In the genomic region with DNA sequence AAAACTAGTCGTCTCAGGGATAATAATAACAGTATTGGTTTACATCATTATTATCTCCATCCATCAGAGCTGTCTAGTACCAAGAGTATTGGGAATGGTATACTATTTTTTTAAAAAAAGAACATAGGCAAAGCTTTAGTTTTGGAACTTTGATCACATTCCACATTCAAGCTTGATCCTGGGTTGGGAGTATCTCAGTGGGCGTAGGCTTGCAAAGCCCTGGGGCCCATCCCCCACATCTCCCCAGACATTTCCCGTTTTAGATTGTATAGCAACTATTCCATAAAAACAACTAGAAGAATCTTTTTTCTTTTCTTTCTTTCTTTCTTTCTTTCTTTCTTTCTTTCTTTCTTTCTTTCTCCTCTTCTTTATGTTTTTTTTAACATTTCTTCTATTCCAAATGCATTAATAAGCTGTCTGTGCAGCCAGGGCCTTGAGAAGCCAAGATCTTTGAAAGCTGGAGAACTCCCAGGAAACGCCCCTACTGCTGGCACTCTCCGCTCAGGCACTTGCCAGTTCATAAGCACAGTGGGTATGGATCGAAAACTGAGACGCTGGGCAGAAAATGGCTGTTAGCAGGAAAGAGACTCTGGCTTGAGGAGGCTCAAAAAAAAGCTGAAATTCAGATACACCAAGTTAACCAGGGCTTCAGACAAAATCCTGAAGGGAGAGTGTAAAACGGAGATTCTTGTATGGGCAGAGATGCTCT, we compare ENCODE assay signal across 14 mouse cellular contexts. TPM values are rescaled to one million over a fixed set of nuclear protein-coding genes. Genes with fewer than 3 reads are reported as not detected.
A peak's percentile ranks its signal among the peaks of the same experiment; 100 is the strongest.
DNase-seq lines count a peak whose midpoint lies in the region; TF ChIP-seq lines count a peak whose summit lies in the region.
"Had no signal": no experiment of that assay in that cellular context is flagged by ENCODE, and none has a peak within 500 bp of the region (broad histone marks: within the 10 kb centered on the region; RNA-seq: fewer than 3 reads in every experiment).

No protein-coding gene starts in this region.

- TF ChIP-seq CTCF in left cerebral cortex, adult 2 months (IDR thresholded peaks at IDR 0.05): no peak
- TF ChIP-seq CTCF in brain, embryonic 14.5 days (IDR thresholded peaks at IDR 0.05; ENCODE audit: borderline replicate concordance, extremely low read depth, insufficient read depth, insufficient read length): no peak

- no peak overlapping the region for H3K4me3 ChIP-seq in left cerebral cortex, adult 2 months
- H3K4me3 ChIP-seq: heart, embryonic 15.5 days; intestine, embryonic 15.5 days; limb, embryonic 15.5 days had no signal

- H3K27ac ChIP-seq in left cerebral cortex, adult 2 months: peak overlapping the region; percentile 64
- H3K27ac ChIP-seq: heart, embryonic 15.5 days; intestine, embryonic 15.5 days; limb, embryonic 15.5 days had no signal

- DNase-seq in adrenal gland, adult 2 months: peak; percentile 27
- DNase-seq in adrenal gland, adult 18-20 months (ENCODE audit: low spot score in 2 of 2): no peak
- peak; percentile 27 for DNase-seq in gastrocnemius, adult 18-20 months (ENCODE audit: low spot score)
- DNase-seq in gastrocnemius, postnatal 14 days: no peak
- DNase-seq in left cerebral cortex, adult 2 months (ENCODE audit: extremely low spot score in 1 of 2, low spot score in 2 of 2): peak in 1 of 2 experiments; percentile 41
- DNase-seq in left cerebral cortex, adult 11 months (ENCODE audit: low spot score): no peak
- peak; percentile 82 for DNase-seq in brain, embryonic 14.5 days (ENCODE audit: low read depth)
- DNase-seq in thymus, postnatal 25 days: no peak
- DNase-seq: gastrocnemius, postnatal 10 days; kidney, postnatal 36 days had no signal

- intact Hi-C loops in gastrocnemius, postnatal 14 days (cut with DNase I; ENCODE audit: low total_unique reads): no loop called here
- intact Hi-C loops in left cerebral cortex, adult 2 months (cut with DNase I): no loop called here

- TF ChIP-seq POLR2A in brain, embryonic 14.5 days (IDR thresholded peaks at IDR 0.05; ENCODE audit: borderline replicate concordance, extremely low read depth, insufficient read depth, insufficient read length, poor library complexity, severe bottlenecking): no peak

RNA-seq across cellular contexts. Expression of a gene that starts 3.4 kb away (rescaled TPM):
- total RNA-seq in adrenal gland, adult 2 months (2021): under 1 TPM; 0.52 to 0.97 TPM
- 0.19 TPM in 1 of 2 replicates, not detected in the other for polyA plus RNA-seq in adrenal gland, adult 2 months (2012; rRNA removed)
- total RNA-seq in adrenal gland, adult 18-20 months (2021): under 1 TPM; 0.35 to 0.40 TPM
- total RNA-seq in gastrocnemius, adult 18-20 months (2021): 10 to 100 TPM in 1 of 2 experiments, 1 to 10 TPM in 1; 5.6 to 10.1 TPM
- 1 to 10 TPM; 3.4 to 4.1 TPM for total RNA-seq in gastrocnemius, postnatal 14 days (2021)
- 1 to 10 TPM; 2.8 to 4.2 TPM for total RNA-seq in left cerebral cortex, adult 2 months (2021)
- not detected in 2 replicates for polyA plus RNA-seq in brain, embryonic 14.5 days (2012; rRNA removed)
- polyA plus RNA-seq: embryonic facial prominence, embryonic 11.5 days; heart, embryonic 15.5 days; intestine, embryonic 15.5 days had no signal

Comparison
In these comparisons a context has a peak if more than half of its experiments do, and no peak if none do; other contexts are left out.
1. DNase-seq: peak in adrenal gland, adult 2 months (single experiment), gastrocnemius, adult 18-20 months (single experiment) and brain, embryonic 14.5 days (single experiment); none in adrenal gland, adult 18-20 months (0 of 2), gastrocnemius, postnatal 14 days (single experiment), left cerebral cortex, adult 11 months (single experiment) and thymus, postnatal 25 days (single experiment).